ENCODE assay signal across 9 mouse cellular contexts in genomic region chr6:48555104-48555890, GRCm38 (mm10). TPM values are rescaled to one million over a fixed set of nuclear protein-coding genes. Genes with fewer than 3 reads are reported as not detected.
DNase-seq lines count a peak whose midpoint lies in the region; ATAC-seq lines count a peak whose summit lies in the region.
"Had no signal": no experiment of that assay in that cellular context is flagged by ENCODE, and none has a peak within 500 bp of the region (broad histone marks: within the 10 kb centered on the region; RNA-seq: fewer than 3 reads in every experiment).

No protein-coding gene starts in this region.

- peaks cover 4% of the 10 kb centered on the region; the same call in 1 of the 2 replicates for H3K4me1 ChIP-seq in brown adipose tissue, adult 24 weeks (ENCODE audit: control insufficient read depth, insufficient read depth, insufficient read length, low read length)
- peaks cover 12% of the 10 kb centered on the region for H3K4me1 ChIP-seq in forebrain, embryonic 16.5 days (replicated peaks; ENCODE audit: control insufficient read depth, insufficient read depth, low read length)
- 0 out of 2 replicates have a peak, but pooled peaks cover 4% of the 10 kb centered on the region for H3K4me1 ChIP-seq in stomach, embryonic 15.5 days

- peak; percentile 91 for ATAC-seq in forebrain, embryonic 16.5 days
- ATAC-seq in stomach, embryonic 15.5 days (ENCODE audit: insufficient read depth, low FRiP score, low read depth), result peak; percentile 71

- DNase-seq in adrenal gland, adult (ENCODE audit: inconsistent age in 2 of 2, low spot score in 1 of 2), result peak; percentile 65 to 71
- no peak for DNase-seq in adrenal gland, postnatal 25 days
- DNase-seq in induced T-regulatory cell, adult 2 months (ENCODE audit: low read depth), result peak; percentile 34
- peak; percentile 53 to 70 for DNase-seq in left cerebral cortex, postnatal 10 days (ENCODE audit: extremely low spot score in 1 of 2, low spot score in 2 of 2)

- intact Hi-C loops in left cerebral cortex, postnatal 10 days (cut with DNase I), result no loop called here

- H3K36me3 ChIP-seq in forebrain, embryonic 16.5 days (ENCODE audit: control insufficient read depth, insufficient read depth), result peaks cover under 1% of the 10 kb centered on the region; the same call in 1 of the 2 replicates
- no peaks in the 10 kb centered on the region for H3K36me3 ChIP-seq in macrophage (ENCODE audit: inconsistent target)
- H3K36me3 ChIP-seq in stomach, embryonic 15.5 days, result no peaks in the 10 kb centered on the region

- H3K4me2 ChIP-seq in forebrain, embryonic 16.5 days (ENCODE audit: low read length), result peak overlapping the region; percentile 77
- peak overlapping the region; percentile 79 for H3K4me2 ChIP-seq in stomach, embryonic 15.5 days

- H3K79me2 ChIP-seq in macrophage (ENCODE audit: inconsistent target), result no peaks in the 10 kb centered on the region

- peak overlapping the region; percentile 99 for H3K27ac ChIP-seq in brown adipose tissue, adult 24 weeks (replicated peaks; ENCODE audit: low read depth, low read length)
- H3K27ac ChIP-seq in forebrain, embryonic 16.5 days (ENCODE audit: low read length), result peak overlapping the region; percentile 99
- H3K27ac ChIP-seq in macrophage, result peak overlapping the region; percentile 84
- peak overlapping the region; percentile 97 for H3K27ac ChIP-seq in stomach, embryonic 15.5 days

- peak overlapping the region; percentile 75 for H3K4me3 ChIP-seq in brown adipose tissue, adult 24 weeks (ENCODE audit: insufficient read depth, low read depth, low read length)
- peak overlapping the region; percentile 63 for H3K4me3 ChIP-seq in forebrain, embryonic 16.5 days (replicated peaks; ENCODE audit: low read length)
- H3K4me3 ChIP-seq in macrophage (ENCODE audit: inconsistent target), result peak overlapping the region; percentile 56
- H3K4me3 ChIP-seq in stomach, embryonic 15.5 days (replicated peaks), result peak overlapping the region; percentile 56

- H3K9me3 ChIP-seq in forebrain, embryonic 16.5 days (ENCODE audit: control insufficient read depth, low read length), result no peaks in the 10 kb centered on the region
- H3K9me3 ChIP-seq in stomach, embryonic 15.5 days, result no peaks in the 10 kb centered on the region

- 23% methylated on average over 13 of the region's 14 CpGs for WGBS in forebrain, embryonic 16.5 days
- 33% methylated on average over 13 of the region's 14 CpGs for WGBS in macrophage (ENCODE audit: missing documents)
- WGBS in stomach, embryonic 15.5 days, result 30% methylated on average over 13 of the region's 14 CpGs

- H3K27me3 ChIP-seq in forebrain, embryonic 16.5 days (replicated peaks; ENCODE audit: control insufficient read depth, insufficient read depth, low read length), result no peaks in the 10 kb centered on the region
- H3K27me3 ChIP-seq in stomach, embryonic 15.5 days (replicated peaks), result no peaks in the 10 kb centered on the region

- H3K9ac ChIP-seq in forebrain, embryonic 16.5 days (replicated peaks; ENCODE audit: low read depth, low read length), result peak overlapping the region; percentile 81
- peak overlapping the region; percentile 39; the same call in 1 of the 2 replicates for H3K9ac ChIP-seq in stomach, embryonic 15.5 days

RNA-seq across cellular contexts. Expression of gene Lrrc61, which starts 0.7 kb away (rescaled TPM):
- total RNA-seq in adrenal gland, postnatal 25 days (2021), result 43.3 and 59.5 TPM in 2 replicates
- 9.1 and 22.4 TPM in 2 replicates for polyA plus RNA-seq in brown adipose tissue, adult 24 weeks (2012; ENCODE audit: insufficient read depth, insufficient read length, missing spikeins)
- 18.6 and 21.6 TPM in 2 replicates for polyA plus RNA-seq in forebrain, embryonic 16.5 days (2015; fragmentation: Nextera tagmentation; extraction: Ambion mirVana)
- 10 to 100 TPM; 28.9 to 31.6 TPM for total RNA-seq in left cerebral cortex, postnatal 10 days (2021)
- 10 to 100 TPM in 6 of 26 experiments, 1 to 10 TPM in 18, under 1 TPM in 2; 0.81 to 14.2 (median 4.6) TPM for total RNA-seq in macrophage (2018; cell fraction: chromatin; rRNA removed)
- 10 to 100 TPM; 14.5 to 30.3 (median 22.1) TPM for total RNA-seq in macrophage (2018; cell fraction: cytosol; rRNA removed)
- 10 to 100 TPM in 17 of 26 experiments, 1 to 10 TPM in 9; 3.4 to 23.3 (median 10.8) TPM for total RNA-seq in macrophage (2018; cell fraction: nucleus; rRNA removed)
- polyA plus RNA-seq in macrophage (2018), result 15.1 to 31.1 TPM (median 17.8 TPM) in 3 replicates
- 5.4 and 9.6 TPM in 2 replicates for polyA plus RNA-seq in stomach, embryonic 15.5 days (2015; fragmentation: Nextera tagmentation; extraction: Ambion mirVana)

RNA-seq across cellular contexts. Expression of gene Rarres2, which starts 17.3 kb away (rescaled TPM):
- 28.6 and 36.8 TPM in 2 replicates for total RNA-seq in adrenal gland, postnatal 25 days (2021)
- polyA plus RNA-seq in brown adipose tissue, adult 24 weeks (2012; ENCODE audit: insufficient read depth, insufficient read length, missing spikeins), result 260 and 356 TPM in 2 replicates
- 3.6 and 4.5 TPM in 2 replicates for polyA plus RNA-seq in forebrain, embryonic 16.5 days (2015; fragmentation: Nextera tagmentation; extraction: Ambion mirVana)
- total RNA-seq in left cerebral cortex, postnatal 10 days (2021), result 1 to 10 TPM; 6.2 to 7.0 TPM
- not detected for total RNA-seq in macrophage (2018; cell fraction: chromatin; rRNA removed)
- under 1 TPM in 1 of 26 experiments, not detected in 25; 0.06 TPM for total RNA-seq in macrophage (2018; cell fraction: cytosol; rRNA removed)
- not detected for total RNA-seq in macrophage (2018; cell fraction: nucleus; rRNA removed)
- polyA plus RNA-seq in macrophage (2018), result not detected in 3 replicates
- polyA plus RNA-seq in stomach, embryonic 15.5 days (2015; fragmentation: Nextera tagmentation; extraction: Ambion mirVana), result 83.2 and 89.3 TPM in 2 replicates

RNA-seq across cellular contexts. Expression of gene Atp6v0e2, which starts 17.9 kb away (rescaled TPM):
- 51.6 and 58.2 TPM in 2 replicates for total RNA-seq in adrenal gland, postnatal 25 days (2021)
- 3.1 and 4.0 TPM in 2 replicates for polyA plus RNA-seq in brown adipose tissue, adult 24 weeks (2012; ENCODE audit: insufficient read depth, insufficient read length, missing spikeins)
- polyA plus RNA-seq in forebrain, embryonic 16.5 days (2015; fragmentation: Nextera tagmentation; extraction: Ambion mirVana), result 226 and 248 TPM in 2 replicates
- total RNA-seq in left cerebral cortex, postnatal 10 days (2021), result 100 to 1,000 TPM; 485 to 501 TPM
- 1 to 10 TPM in 1 of 26 experiments, not detected in 25; 2.3 TPM for total RNA-seq in macrophage (2018; cell fraction: chromatin; rRNA removed)
- total RNA-seq in macrophage (2018; cell fraction: cytosol; rRNA removed), result under 1 TPM in 9 of 26 experiments, not detected in 17; 0.05 to 0.26 (median 0.10) TPM
- under 1 TPM in 1 of 26 experiments, not detected in 25; 0.31 TPM for total RNA-seq in macrophage (2018; cell fraction: nucleus; rRNA removed)
- polyA plus RNA-seq in macrophage (2018), result 0.20 TPM in 1 of 3 replicates, not detected in the others
- 22.7 and 23.4 TPM in 2 replicates for polyA plus RNA-seq in stomach, embryonic 15.5 days (2015; fragmentation: Nextera tagmentation; extraction: Ambion mirVana)

RNA-seq across cellular contexts. Expression of gene Gm45021, which starts 34.1 kb away (rescaled TPM):
- not detected in 2 replicates for total RNA-seq in adrenal gland, postnatal 25 days (2021)
- polyA plus RNA-seq in brown adipose tissue, adult 24 weeks (2012; ENCODE audit: insufficient read depth, insufficient read length, missing spikeins), result not detected in 2 replicates
- not detected in 2 replicates for polyA plus RNA-seq in forebrain, embryonic 16.5 days (2015; fragmentation: Nextera tagmentation; extraction: Ambion mirVana)
- total RNA-seq in left cerebral cortex, postnatal 10 days (2021), result not detected
- not detected for total RNA-seq in macrophage (2018; cell fraction: chromatin; rRNA removed)
- not detected for total RNA-seq in macrophage (2018; cell fraction: cytosol; rRNA removed)
- total RNA-seq in macrophage (2018; cell fraction: nucleus; rRNA removed), result not detected
- not detected in 3 replicates for polyA plus RNA-seq in macrophage (2018)
- polyA plus RNA-seq in stomach, embryonic 15.5 days (2015; fragmentation: Nextera tagmentation; extraction: Ambion mirVana), result not detected in 2 replicates
- total RNA-seq: layer of hippocampus, postnatal 10 days had no signal

RNA-seq across cellular contexts. Expression of gene Repin1, which starts 38.4 kb away (rescaled TPM):
- total RNA-seq in adrenal gland, postnatal 25 days (2021), result 66.1 and 67.8 TPM in 2 replicates
- 14.1 and 17.4 TPM in 2 replicates for polyA plus RNA-seq in brown adipose tissue, adult 24 weeks (2012; ENCODE audit: insufficient read depth, insufficient read length, missing spikeins)
- 32.9 and 34.4 TPM in 2 replicates for polyA plus RNA-seq in forebrain, embryonic 16.5 days (2015; fragmentation: Nextera tagmentation; extraction: Ambion mirVana)
- total RNA-seq in left cerebral cortex, postnatal 10 days (2021), result 10 to 100 TPM; 28.0 to 29.5 TPM
- 10 to 100 TPM in 24 of 26 experiments, 1 to 10 TPM in 2; 9.0 to 38.9 (median 17.3) TPM for total RNA-seq in macrophage (2018; cell fraction: chromatin; rRNA removed)
- 10 to 100 TPM in 7 of 26 experiments, 1 to 10 TPM in 19; 3.8 to 12.6 (median 7.6) TPM for total RNA-seq in macrophage (2018; cell fraction: cytosol; rRNA removed)
- total RNA-seq in macrophage (2018; cell fraction: nucleus; rRNA removed), result 10 to 100 TPM in 23 of 26 experiments, 1 to 10 TPM in 3; 7.5 to 38.8 (median 15.2) TPM
- polyA plus RNA-seq in macrophage (2018), result 5.1 to 7.5 TPM (median 7.1 TPM) in 3 replicates
- 26.6 and 27.8 TPM in 2 replicates for polyA plus RNA-seq in stomach, embryonic 15.5 days (2015; fragmentation: Nextera tagmentation; extraction: Ambion mirVana)

Comparison
In these comparisons a context has a peak if more than half of its experiments do, and no peak if none do; other contexts are left out.
1. RNA of gene Rarres2, which starts 17.3 kb away (polyA plus RNA-seq): 260 to 356 TPM in brown adipose tissue, adult 24 weeks and 83.2 to 89.3 TPM in stomach, embryonic 15.5 days; 3.6 to 4.5 TPM in forebrain, embryonic 16.5 days and not detected in macrophage; every median in the first group is over 10 times any median in the second.
2. Peak in every context shown above with its lines, with median percentiles within 50 percentile points of each other: H3K27ac ChIP-seq and H3K4me3 ChIP-seq.